In the genomic region with DNA sequence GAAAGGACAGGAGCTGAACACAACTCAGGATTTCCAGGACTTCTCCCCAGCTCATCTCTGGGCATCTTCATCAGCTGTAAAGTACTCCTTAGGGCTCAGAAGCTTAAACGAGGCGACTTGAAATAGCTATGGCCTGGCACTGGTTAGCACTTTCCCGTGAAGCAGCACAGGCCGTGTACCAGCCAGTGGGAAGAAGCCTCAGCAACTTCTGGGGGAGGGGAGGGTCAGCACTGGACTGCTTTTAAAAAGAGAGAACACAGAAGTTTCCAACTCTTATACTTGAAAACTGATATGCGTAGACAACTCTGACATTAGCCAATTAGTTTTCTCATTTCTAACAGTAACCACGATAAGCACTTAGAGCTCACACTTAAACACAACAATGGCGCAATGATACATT, we compare ENCODE assay signal across 9 mouse cellular contexts. TPM values are rescaled to one million over a fixed set of nuclear protein-coding genes. Genes with fewer than 3 reads are reported as not detected.
DNase-seq lines count a peak whose midpoint lies in the region; ATAC-seq and TF ChIP-seq lines count a peak whose summit lies in the region.
"Had no signal": no experiment of that assay in that cellular context is flagged by ENCODE, and none has a peak within 500 bp of the region (broad histone marks: within the 10 kb centered on the region; RNA-seq: fewer than 3 reads in every experiment).

No protein-coding gene starts in this region.

- no peaks in the 10 kb centered on the region for H3K36me3 ChIP-seq in hindbrain, embryonic 13.5 days

- H3K27me3 ChIP-seq in hindbrain, embryonic 13.5 days: no peaks in the 10 kb centered on the region
- H3K27me3 ChIP-seq: CH12.LX had no signal

- 59% methylated on average over 7 of the region's 7 CpGs for WGBS in hindbrain, embryonic 13.5 days

- H3K9ac ChIP-seq in hindbrain, embryonic 13.5 days: no peak overlapping the region

- DNase-seq in gastrocnemius, postnatal 25 days: peak; percentile 22
- DNase-seq in gastrocnemius, postnatal 10 days: no peak
- DNase-seq in brain, embryonic 14.5 days (ENCODE audit: low read depth): peak; percentile 13
- peak; percentile 19 for DNase-seq in lung, postnatal 36 days
- DNase-seq in adrenal gland, adult 2 months: no peak
- DNase-seq in thymus, adult 18-20 months: no peak
- no peak for DNase-seq in frontal cortex, postnatal 36 days (ENCODE audit: low spot score in 2 of 2)

- peaks cover 24% of the 10 kb centered on the region for H3K4me1 ChIP-seq in hindbrain, embryonic 13.5 days (replicated peaks)

- no peak for TF ChIP-seq POLR2A in brain, embryonic 14.5 days (IDR thresholded peaks at IDR 0.05; ENCODE audit: borderline replicate concordance, extremely low read depth, insufficient read depth, insufficient read length, poor library complexity, severe bottlenecking)

- H3K4me3 ChIP-seq in hindbrain, embryonic 13.5 days: peak overlapping the region; percentile 90; the same call in 1 of the 2 replicates

- peak overlapping the region; percentile 68 for H3K4me2 ChIP-seq in hindbrain, embryonic 13.5 days

- H3K9me3 ChIP-seq in hindbrain, embryonic 13.5 days: no peaks in the 10 kb centered on the region

- no peak overlapping the region for H3K27ac ChIP-seq in hindbrain, embryonic 13.5 days

- no peak for TF ChIP-seq CTCF in brain, embryonic 14.5 days (IDR thresholded peaks at IDR 0.05; ENCODE audit: borderline replicate concordance, extremely low read depth, insufficient read depth, insufficient read length)

- ATAC-seq in hindbrain, embryonic 13.5 days (ENCODE audit: low FRiP score): no peak

RNA-seq across cellular contexts. Expression of a gene that starts 2.5 kb away (rescaled TPM):
- total RNA-seq in gastrocnemius, postnatal 25 days (2021): 100 to 1,000 TPM; 358 to 461 TPM
- total RNA-seq in gastrocnemius, postnatal 10 days (2021): 100 to 1,000 TPM; 290 to 306 TPM
- 23.2 and 29.0 TPM in 2 replicates for polyA plus RNA-seq in brain, embryonic 14.5 days (2012; rRNA removed)
- polyA plus RNA-seq in hindbrain, embryonic 13.5 days (2015; fragmentation: Nextera tagmentation; extraction: Ambion mirVana): 65.0 and 71.6 TPM in 2 replicates
- total RNA-seq in adrenal gland, adult 2 months (2021): 10 to 100 TPM; 66.2 to 84.6 TPM
- 0.60 and 1.1 TPM in 2 replicates for polyA plus RNA-seq in adrenal gland, adult 2 months (2012; rRNA removed)

Comparison
In these comparisons a context has a peak if more than half of its experiments do, and no peak if none do; other contexts are left out.
1. DNase-seq: peak in gastrocnemius, postnatal 25 days (single experiment), brain, embryonic 14.5 days (single experiment) and lung, postnatal 36 days (single experiment); none in gastrocnemius, postnatal 10 days (single experiment), adrenal gland, adult 2 months (single experiment), thymus, adult 18-20 months (0 of 2) and frontal cortex, postnatal 36 days (0 of 2).